Mouse (Mus musculus): ENCODE measurements around the gene Nmur1. TPM values are rescaled to one million over a fixed set of nuclear protein-coding genes. Genes with fewer than 3 reads are reported as not detected.

Gene Nmur1
- polyA plus RNA-seq, 1 experiment from 2014 or later, result not detected

- H3K27ac ChIP-seq (replicated peaks; ENCODE audit: low read depth, low read length), result peak overlapping the region; percentile 81
- H3K9me3 ChIP-seq (replicated peaks; ENCODE audit: control insufficient read depth, low read length), result no peaks in the 10 kb centered on the region
- no peaks in the 10 kb centered on the region for H3K36me3 ChIP-seq (replicated peaks; ENCODE audit: control insufficient read depth, insufficient read depth, low read depth, low read length)
- peak overlapping the region; percentile 30 for H3K9ac ChIP-seq (replicated peaks; ENCODE audit: low read length)
- H3K4me1 ChIP-seq (ENCODE audit: control insufficient read depth, insufficient read depth, low read length), result peaks cover 5% of the 10 kb centered on the region; the same call in 1 of the 2 replicates
- WGBS, result 26% methylated on average over 4 of the region's 4 CpGs
- no peak overlapping the region for H3K4me3 ChIP-seq (ENCODE audit: low read depth, low read length)
- H3K27me3 ChIP-seq (ENCODE audit: control insufficient read depth, insufficient read depth, low read length), result no peaks in the 10 kb centered on the region
- H3K4me2 ChIP-seq (ENCODE audit: low read depth, low read length), result no peak overlapping the region
- ATAC-seq (replicated peaks; ENCODE audit: insufficient number of reproducible peaks, low FRiP score, low TSS enrichment, low read depth) (peak; percentile 69), DNase-seq (ENCODE audit: low spot score) (peak; percentile 50)
Observed at GRCm38 (mm10) chr1:86464875-86465224, 38.8 kb upstream of the Nmur1 start.

GRCm38 (mm10) chr1:86464223-86464874 lies 38.3 kb upstream of the Nmur1 start:
- 42% methylated on average over 9 of the region's 9 CpGs for WGBS

GRCm38 (mm10) chr1:86459371-86459770 lies 33.3 kb upstream of the Nmur1 start:
- H3K9me3 ChIP-seq (replicated peaks; ENCODE audit: control insufficient read depth, low read length), result no peaks in the 10 kb centered on the region
- no peaks in the 10 kb centered on the region for H3K4me1 ChIP-seq (ENCODE audit: control insufficient read depth, insufficient read depth, low read length)
- no peak for ATAC-seq (replicated peaks; ENCODE audit: insufficient number of reproducible peaks, low FRiP score, low TSS enrichment, low read depth)
- no peaks in the 10 kb centered on the region for H3K27me3 ChIP-seq (ENCODE audit: control insufficient read depth, insufficient read depth, low read length)
- no peak overlapping the region for H3K9ac ChIP-seq (replicated peaks; ENCODE audit: low read length)
- H3K36me3 ChIP-seq (replicated peaks; ENCODE audit: control insufficient read depth, insufficient read depth, low read depth, low read length), result no peaks in the 10 kb centered on the region
- no peak overlapping the region for H3K4me3 ChIP-seq (ENCODE audit: low read depth, low read length)
- no peak overlapping the region for H3K4me2 ChIP-seq (ENCODE audit: low read depth, low read length)
- H3K27ac ChIP-seq (replicated peaks; ENCODE audit: low read depth, low read length), result no peak overlapping the region
- DNase-seq (ENCODE audit: low spot score), result no peak
- 83% methylated on average over 4 of the region's 4 CpGs for WGBS

More at GRCm38 (mm10) chr1:86464223-86464874, 38.3 kb upstream of the Nmur1 start:
- H3K4me3 ChIP-seq (ENCODE audit: low read depth, low read length), result no peak overlapping the region
- peak; percentile 56 for DNase-seq (ENCODE audit: low spot score)
- H3K4me1 ChIP-seq (ENCODE audit: control insufficient read depth, insufficient read depth, low read length), result peaks cover 5% of the 10 kb centered on the region; the same call in 1 of the 2 replicates
- no peaks in the 10 kb centered on the region for H3K27me3 ChIP-seq (ENCODE audit: control insufficient read depth, insufficient read depth, low read length)
- 0 out of 2 replicates have a peak, but pooled peaks have one; percentile 38 for ATAC-seq (replicated peaks; ENCODE audit: insufficient number of reproducible peaks, low FRiP score, low TSS enrichment, low read depth)
- H3K4me2 ChIP-seq (ENCODE audit: low read depth, low read length), result no peak overlapping the region
- no peaks in the 10 kb centered on the region for H3K36me3 ChIP-seq (replicated peaks; ENCODE audit: control insufficient read depth, insufficient read depth, low read depth, low read length)
- no peaks in the 10 kb centered on the region for H3K9me3 ChIP-seq (replicated peaks; ENCODE audit: control insufficient read depth, low read length)
- peak overlapping the region; percentile 81 for H3K27ac ChIP-seq (replicated peaks; ENCODE audit: low read depth, low read length)
- H3K9ac ChIP-seq (replicated peaks; ENCODE audit: low read length), result peak overlapping the region; percentile 30

GRCm38 (mm10) chr1:86456892-86457581 lies 31.0 kb upstream of the Nmur1 start:
- Histone ChIP-seq H3K4me2 (ENCODE audit: low read depth, low read length) (no peak overlapping the region), H3K9me3 (replicated peaks; ENCODE audit: control insufficient read depth, low read length) (no peaks in the 10 kb centered on the region), H3K27me3 (ENCODE audit: control insufficient read depth, insufficient read depth, low read length) (no peaks in the 10 kb centered on the region), H3K27ac (replicated peaks; ENCODE audit: low read depth, low read length) (no peak overlapping the region), H3K9ac (replicated peaks; ENCODE audit: low read length) (no peak overlapping the region), H3K36me3 (replicated peaks; ENCODE audit: control insufficient read depth, insufficient read depth, low read depth, low read length) (no peaks in the 10 kb centered on the region), H3K4me3 (ENCODE audit: low read depth, low read length) (no peak overlapping the region), H3K4me1 (ENCODE audit: control insufficient read depth, insufficient read depth, low read length) (no peaks in the 10 kb centered on the region)
- ATAC-seq (replicated peaks; ENCODE audit: insufficient number of reproducible peaks, low FRiP score, low TSS enrichment, low read depth) (no peak), DNase-seq (ENCODE audit: low spot score) (no peak)
- WGBS, result 61% methylated on average over 13 of the region's 13 CpGs

GRCm38 (mm10) chr1:86452713-86453112 lies 26.7 kb upstream of the Nmur1 start:
- no peak for DNase-seq (ENCODE audit: low spot score)
- Histone ChIP-seq H3K9ac (replicated peaks; ENCODE audit: low read length) (no peak overlapping the region), H3K4me3 (ENCODE audit: low read depth, low read length) (no peak overlapping the region), H3K27me3 (ENCODE audit: control insufficient read depth, insufficient read depth, low read length) (no peaks in the 10 kb centered on the region), H3K27ac (replicated peaks; ENCODE audit: low read depth, low read length) (no peak overlapping the region), H3K36me3 (replicated peaks; ENCODE audit: control insufficient read depth, insufficient read depth, low read depth, low read length) (no peaks in the 10 kb centered on the region), H3K4me1 (ENCODE audit: control insufficient read depth, insufficient read depth, low read length) (no peaks in the 10 kb centered on the region; the same call in 1 of the 2 replicates), H3K9me3 (replicated peaks; ENCODE audit: control insufficient read depth, low read length) (no peaks in the 10 kb centered on the region), H3K4me2 (ENCODE audit: low read depth, low read length) (no peak overlapping the region)
- no peak for ATAC-seq (replicated peaks; ENCODE audit: insufficient number of reproducible peaks, low FRiP score, low TSS enrichment, low read depth)
- WGBS, result 76% methylated on average over 5 of the region's 5 CpGs

- Histone ChIP-seq H3K27me3 (ENCODE audit: control insufficient read depth, insufficient read depth, low read length) (no peaks in the 10 kb centered on the region), H3K27ac (replicated peaks; ENCODE audit: low read depth, low read length) (no peak overlapping the region), H3K9ac (replicated peaks; ENCODE audit: low read length) (no peak overlapping the region), H3K4me1 (ENCODE audit: control insufficient read depth, insufficient read depth, low read length) (no peaks in the 10 kb centered on the region; the same call in 1 of the 2 replicates), H3K4me3 (ENCODE audit: low read depth, low read length) (no peak overlapping the region), H3K4me2 (ENCODE audit: low read depth, low read length) (no peak overlapping the region), H3K36me3 (replicated peaks; ENCODE audit: control insufficient read depth, insufficient read depth, low read depth, low read length) (no peaks in the 10 kb centered on the region), H3K9me3 (replicated peaks; ENCODE audit: control insufficient read depth, low read length) (no peaks in the 10 kb centered on the region)
- 42% methylated on average over 6 of the region's 6 CpGs for WGBS
- ATAC-seq (replicated peaks; ENCODE audit: insufficient number of reproducible peaks, low FRiP score, low TSS enrichment, low read depth) (no peak), DNase-seq (ENCODE audit: low spot score) (no peak)
Observed at GRCm38 (mm10) chr1:86449966-86450365, 23.9 kb upstream of the Nmur1 start.

- no peak overlapping the region for H3K9ac ChIP-seq (replicated peaks; ENCODE audit: low read length)
- H3K27me3 ChIP-seq (ENCODE audit: control insufficient read depth, insufficient read depth, low read length), result no peaks in the 10 kb centered on the region
- DNase-seq (ENCODE audit: low spot score) (no peak), ATAC-seq (replicated peaks; ENCODE audit: insufficient number of reproducible peaks, low FRiP score, low TSS enrichment, low read depth) (no peak)
- H3K9me3 ChIP-seq (replicated peaks; ENCODE audit: control insufficient read depth, low read length), result no peaks in the 10 kb centered on the region
- H3K4me3 ChIP-seq (ENCODE audit: low read depth, low read length), result no peak overlapping the region
- H3K27ac ChIP-seq (replicated peaks; ENCODE audit: low read depth, low read length), result no peak overlapping the region
- H3K4me2 ChIP-seq (ENCODE audit: low read depth, low read length), result no peak overlapping the region
- 45% methylated on average over 4 of the region's 4 CpGs for WGBS
- H3K4me1 ChIP-seq (ENCODE audit: control insufficient read depth, insufficient read depth, low read length), result no peaks in the 10 kb centered on the region; the same call in 1 of the 2 replicates
- H3K36me3 ChIP-seq (replicated peaks; ENCODE audit: control insufficient read depth, insufficient read depth, low read depth, low read length), result no peaks in the 10 kb centered on the region
Observed at GRCm38 (mm10) chr1:86448272-86448671, 22.2 kb upstream of the Nmur1 start.

- no peak overlapping the region for H3K4me3 ChIP-seq (ENCODE audit: low read depth, low read length)
- H3K36me3 ChIP-seq (replicated peaks; ENCODE audit: control insufficient read depth, insufficient read depth, low read depth, low read length), result no peaks in the 10 kb centered on the region
- 44% methylated on average over 13 of the region's 13 CpGs for WGBS
- DNase-seq (ENCODE audit: low spot score), result no peak
- no peak for ATAC-seq (replicated peaks; ENCODE audit: insufficient number of reproducible peaks, low FRiP score, low TSS enrichment, low read depth)
- H3K27me3 ChIP-seq (ENCODE audit: control insufficient read depth, insufficient read depth, low read length), result no peaks in the 10 kb centered on the region
- no peaks in the 10 kb centered on the region; the same call in 1 of the 2 replicates for H3K4me1 ChIP-seq (ENCODE audit: control insufficient read depth, insufficient read depth, low read length)
- no peaks in the 10 kb centered on the region for H3K9me3 ChIP-seq (replicated peaks; ENCODE audit: control insufficient read depth, low read length)
- no peak overlapping the region; the same call in 1 of the 2 replicates for H3K9ac ChIP-seq (replicated peaks; ENCODE audit: low read length)
- H3K4me2 ChIP-seq (ENCODE audit: low read depth, low read length), result no peak overlapping the region
- H3K27ac ChIP-seq (replicated peaks; ENCODE audit: low read depth, low read length), result no peak overlapping the region
Observed at GRCm38 (mm10) chr1:86447596-86448171, 21.7 kb upstream of the Nmur1 start.
